Mouse (Mus musculus) cortical plate, adult 2 months (tissue): ENCODE data around the gene Cox6a2.

Source experiments
- CTCF ChIP-seq: fragments of 200-500 bp; IDR thresholded peaks from 2 replicates; pipeline ENCODE4 v1.5.1; 2011; ENCODE audit warnings: mild to moderate bottlenecking, control low read depth, low read length; ENCODE audit not compliant: insufficient read depth; ENCODE audit errors: extremely low read depth
- POLR2A ChIP-seq: fragments of 200-500 bp; IDR thresholded peaks from 2 replicates; pipeline ENCODE4 v1.6.1; 2011; ENCODE audit warnings: mild to moderate bottlenecking, low read length, control low read depth; ENCODE audit not compliant: insufficient read depth; ENCODE audit errors: extremely low read depth

- TF ChIP-seq CTCF (peak; percentile 93), POLR2A (no peak)
Observed at GRCm38 (mm10) chr7:128208187-128208586, 2.0 kb upstream of the Cox6a2 start.
